Mouse (Mus musculus): ENCODE results near the gene Metrn. TPM values are rescaled to one million over a fixed set of nuclear protein-coding genes. Genes with fewer than 3 reads are reported as not detected.
A peak's percentile ranks its signal among the peaks of the same experiment; 100 is the strongest.

The Metrn gene
- polyA plus RNA-seq, 1 experiment from 2014 or later = 20.3 TPM

DNA sequence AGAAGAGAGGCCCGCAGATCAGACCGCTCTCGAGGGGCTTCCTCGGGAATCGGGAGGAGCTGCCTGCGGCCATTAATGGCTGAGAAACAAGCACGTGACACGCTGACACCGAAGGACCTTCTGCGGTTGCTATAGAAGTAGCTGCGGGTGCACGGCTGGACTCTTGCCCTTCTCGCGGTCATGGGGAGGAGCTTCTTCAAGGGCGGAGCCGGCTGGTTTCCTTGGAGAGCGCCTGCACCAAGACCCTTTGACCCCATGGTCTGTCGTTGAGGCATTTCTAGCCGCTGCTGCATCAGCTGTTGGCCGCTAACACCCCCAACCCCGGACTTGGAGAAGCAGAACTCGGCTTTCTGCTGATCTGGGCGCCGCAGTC is 36.3 kb upstream of the Metrn start, which contains the start of gene Stub1:
TSS of gene Stub1 (minus strand) at position 114 of the 373 bp plus-strand sequence.
- Histone ChIP-seq H3K27me3 (ENCODE audit: control insufficient read depth, insufficient read depth, low read length) (no peaks in the 10 kb centered on the region), H3K9ac (ENCODE audit: low read length) (peak within 1 kb of the TSS; percentile 87), H3K36me3 (ENCODE audit: control insufficient read depth, insufficient read depth, low read length) (peaks cover 9% of the 10 kb centered on the region; the same call in 1 of the 2 replicates), H3K4me2 (ENCODE audit: low read depth, low read length, severe bottlenecking) (peak within 1 kb of the TSS; percentile 95), H3K4me1 (replicated peaks; ENCODE audit: control insufficient read depth, insufficient read depth, low read length) (peaks cover 47% of the 10 kb centered on the region), H3K9me3 (ENCODE audit: control insufficient read depth, low read length) (no peaks in the 10 kb centered on the region), H3K27ac (ENCODE audit: low read depth, low read length) (peak within 1 kb of the TSS; percentile 96), H3K4me3 (ENCODE audit: low read depth, low read length) (peak within 1 kb of the TSS; percentile 83)
- 1% methylated on average over 24 of the region's 24 CpGs for WGBS
- ATAC-seq (replicated peaks; ENCODE audit: low FRiP score) (peak; percentile 59), DNase-seq (ENCODE audit: low spot score) (no peak)

DNA sequence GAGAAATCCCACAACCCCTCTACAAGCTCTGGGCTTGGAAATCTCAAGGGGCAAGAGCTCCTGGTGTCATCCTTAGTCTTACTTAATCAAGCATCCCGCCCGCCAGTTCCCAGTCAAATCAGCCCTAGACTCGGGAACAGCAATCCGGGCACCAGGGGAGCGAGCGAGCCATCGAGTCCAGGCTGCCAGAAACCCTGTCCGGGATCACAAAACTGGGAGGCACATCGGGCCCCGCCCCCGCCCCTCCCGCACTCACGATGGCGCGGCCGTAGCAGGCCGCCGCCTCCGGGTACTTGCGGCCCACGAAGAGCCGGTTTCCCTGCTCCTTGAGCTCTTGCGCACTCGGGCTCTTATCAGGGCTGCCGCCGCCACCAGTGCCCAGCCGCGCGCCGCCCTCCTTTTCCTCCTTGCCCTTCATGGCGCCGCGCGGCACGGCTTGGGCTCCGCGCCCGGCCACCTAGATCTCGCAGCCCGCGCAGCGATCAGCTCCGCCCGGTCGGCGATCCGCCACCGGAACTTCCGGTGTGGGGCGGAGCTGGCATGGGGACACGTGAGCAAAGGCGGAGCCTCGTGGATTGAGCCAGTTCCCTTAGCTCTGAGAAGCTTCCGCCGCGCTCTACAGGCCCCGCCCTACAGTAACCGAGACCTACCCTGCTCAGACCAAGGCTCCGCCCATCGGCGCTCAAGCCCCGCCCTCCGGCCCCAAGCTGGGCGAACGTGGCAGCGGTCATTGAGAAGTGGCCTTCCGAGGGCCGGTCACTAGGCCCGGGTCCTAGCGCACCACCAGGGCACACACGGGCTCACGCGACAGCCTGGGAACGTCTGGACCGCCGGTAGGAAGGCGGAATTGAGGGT is 35.7 kb upstream of the Metrn start:
- Histone ChIP-seq H3K4me3 (ENCODE audit: low read depth, low read length) (peak overlapping the region; percentile 83), H3K9ac (ENCODE audit: low read length) (peak overlapping the region; percentile 87), H3K9me3 (ENCODE audit: control insufficient read depth, low read length) (no peaks in the 10 kb centered on the region), H3K4me1 (replicated peaks; ENCODE audit: control insufficient read depth, insufficient read depth, low read length) (peaks cover 49% of the 10 kb centered on the region), H3K27me3 (ENCODE audit: control insufficient read depth, insufficient read depth, low read length) (no peaks in the 10 kb centered on the region), H3K27ac (ENCODE audit: low read depth, low read length) (peak overlapping the region; percentile 96), H3K4me2 (ENCODE audit: low read depth, low read length, severe bottlenecking) (peak overlapping the region; percentile 95), H3K36me3 (ENCODE audit: control insufficient read depth, insufficient read depth, low read length) (peaks cover 9% of the 10 kb centered on the region; the same call in 1 of the 2 replicates)
- DNase-seq (ENCODE audit: low spot score) (peak; percentile 99), ATAC-seq (replicated peaks; ENCODE audit: low FRiP score) (peak; percentile 89)
- WGBS = under 1% methylated on average over 71 of the region's 77 CpGs

DNA sequence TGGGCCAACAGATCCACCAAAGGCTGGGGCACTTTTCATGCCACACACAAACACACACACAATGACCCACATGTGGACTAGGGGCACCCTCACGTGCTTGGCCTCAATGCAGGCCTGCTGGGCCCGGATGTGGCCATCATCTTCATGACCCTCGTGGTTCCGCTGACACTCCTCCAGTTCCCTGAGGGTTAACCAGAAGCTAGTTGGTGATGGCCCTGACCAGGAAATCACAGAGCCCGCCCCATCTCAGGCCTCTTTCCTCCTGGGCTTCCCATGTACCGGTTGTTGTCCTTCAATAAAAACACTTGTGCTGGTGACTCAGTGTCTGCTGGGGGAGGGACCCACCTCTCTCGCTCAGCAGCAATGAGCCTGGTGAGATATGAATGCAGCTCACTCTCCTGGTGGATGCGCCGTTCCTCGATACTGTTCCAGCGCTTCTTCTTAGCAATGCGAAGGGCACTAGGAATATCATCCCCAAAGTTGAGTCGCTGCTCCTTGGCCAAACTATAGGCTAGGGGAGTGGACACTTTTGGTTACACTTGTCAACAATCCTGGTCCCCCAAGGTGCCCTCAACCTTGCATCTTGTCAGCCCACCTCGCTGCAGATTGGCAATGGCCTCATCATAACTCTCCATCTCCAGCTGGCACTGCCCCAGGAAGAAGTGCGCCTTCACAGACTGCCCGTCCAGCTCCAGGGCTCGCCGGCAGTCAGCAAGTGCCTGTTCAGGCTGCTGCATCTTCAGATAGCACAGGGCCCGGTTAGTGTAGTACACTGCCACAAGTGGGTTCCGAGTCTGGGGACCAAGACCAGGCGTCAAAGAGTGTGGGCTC is 34.7 kb upstream of the Metrn start:
- peaks cover 41% of the 10 kb centered on the region for H3K4me1 ChIP-seq (replicated peaks; ENCODE audit: control insufficient read depth, insufficient read depth, low read length)
- no peaks in the 10 kb centered on the region for H3K9me3 ChIP-seq (ENCODE audit: control insufficient read depth, low read length)
- DNase-seq (ENCODE audit: low spot score) (peak; percentile 57), ATAC-seq (replicated peaks; ENCODE audit: low FRiP score) (no peak)
- no peak overlapping the region for H3K27ac ChIP-seq (ENCODE audit: low read depth, low read length)
- H3K4me3 ChIP-seq (ENCODE audit: low read depth, low read length) = peak overlapping the region; percentile 83
- WGBS = 70% methylated on average over 21 of the region's 21 CpGs
- H3K36me3 ChIP-seq (ENCODE audit: control insufficient read depth, insufficient read depth, low read length) = peaks cover 9% of the 10 kb centered on the region; the same call in 1 of the 2 replicates
- H3K4me2 ChIP-seq (ENCODE audit: low read depth, low read length, severe bottlenecking) = peak overlapping the region; percentile 76
- H3K9ac ChIP-seq (ENCODE audit: low read length) = peak overlapping the region; percentile 87
- no peaks in the 10 kb centered on the region for H3K27me3 ChIP-seq (ENCODE audit: control insufficient read depth, insufficient read depth, low read length)

DNA sequence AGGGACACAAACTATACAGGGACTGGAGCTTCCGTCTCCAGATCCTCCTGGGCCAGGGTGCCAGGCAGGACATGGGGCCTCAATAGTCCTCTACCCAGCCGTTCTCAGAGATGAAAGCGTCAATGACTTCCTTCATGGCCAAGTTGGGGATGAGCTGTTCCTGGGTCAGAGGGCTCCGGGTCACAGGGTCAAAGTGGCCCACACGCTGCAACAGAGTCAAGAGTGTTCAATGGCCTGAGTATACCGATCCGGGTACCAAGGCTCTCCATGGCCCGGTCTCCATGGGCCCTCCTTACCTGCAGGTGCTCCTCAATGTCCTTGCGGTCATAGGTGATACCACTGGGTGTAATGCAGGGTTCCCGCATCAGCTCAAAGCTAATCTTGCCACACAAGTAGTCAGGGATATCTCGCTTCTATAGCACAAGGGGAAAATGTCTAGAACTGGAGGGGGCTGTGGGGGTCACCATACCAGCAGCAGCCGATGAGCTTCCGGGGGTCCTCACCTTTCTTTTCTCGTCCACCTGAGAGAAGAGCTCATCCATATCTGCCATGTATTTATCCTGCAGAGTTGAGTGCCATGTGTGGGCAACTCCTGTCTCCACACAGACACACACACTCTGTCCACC is 34.0 kb upstream of the Metrn start:
- Histone ChIP-seq H3K4me1 (replicated peaks; ENCODE audit: control insufficient read depth, insufficient read depth, low read length) (peaks cover 37% of the 10 kb centered on the region), H3K4me3 (ENCODE audit: low read depth, low read length) (peak overlapping the region; percentile 83), H3K4me2 (ENCODE audit: low read depth, low read length, severe bottlenecking) (no peak overlapping the region), H3K9ac (ENCODE audit: low read length) (no peak overlapping the region), H3K36me3 (ENCODE audit: control insufficient read depth, insufficient read depth, low read length) (peaks cover 9% of the 10 kb centered on the region; the same call in 1 of the 2 replicates), H3K9me3 (ENCODE audit: control insufficient read depth, low read length) (no peaks in the 10 kb centered on the region), H3K27ac (ENCODE audit: low read depth, low read length) (no peak overlapping the region), H3K27me3 (ENCODE audit: control insufficient read depth, insufficient read depth, low read length) (no peaks in the 10 kb centered on the region)
- 89% methylated on average over 14 of the region's 14 CpGs for WGBS
- no peak for ATAC-seq (replicated peaks; ENCODE audit: low FRiP score)
- peak; percentile 55 for DNase-seq (ENCODE audit: low spot score)

DNA sequence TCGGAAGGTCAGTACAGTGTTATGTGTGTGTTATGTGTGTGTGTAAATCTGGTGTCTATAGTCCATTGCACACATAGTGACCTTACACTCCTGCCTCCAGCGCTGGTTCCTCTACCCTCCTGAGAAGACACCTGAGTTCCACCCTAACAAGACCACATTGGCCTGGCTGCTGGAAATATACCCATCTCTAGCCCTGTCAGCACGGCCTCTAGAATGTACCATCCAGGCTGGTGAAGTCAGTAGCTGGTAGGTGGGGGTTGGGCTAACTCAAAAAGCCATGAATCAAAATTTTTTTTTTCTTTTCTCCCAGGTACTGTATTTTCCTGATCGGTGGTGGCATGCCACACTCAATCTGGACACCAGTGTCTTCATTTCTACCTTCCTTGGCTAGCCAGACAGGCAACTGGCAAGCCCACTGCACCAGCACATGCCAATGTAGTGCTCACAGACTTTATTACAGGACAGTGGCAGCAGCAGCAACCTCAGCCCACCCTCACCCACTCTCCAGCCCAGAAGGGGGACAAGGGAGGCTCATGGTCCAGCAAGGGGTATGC is 33.3 kb upstream of the Metrn start:
- H3K36me3 ChIP-seq (ENCODE audit: control insufficient read depth, insufficient read depth, low read length) = peaks cover 9% of the 10 kb centered on the region; the same call in 1 of the 2 replicates
- no peaks in the 10 kb centered on the region for H3K9me3 ChIP-seq (ENCODE audit: control insufficient read depth, low read length)
- H3K27me3 ChIP-seq (ENCODE audit: control insufficient read depth, insufficient read depth, low read length) = no peaks in the 10 kb centered on the region
- peak overlapping the region; percentile 52 for H3K4me3 ChIP-seq (ENCODE audit: low read depth, low read length)
- peak overlapping the region; percentile 86 for H3K4me2 ChIP-seq (ENCODE audit: low read depth, low read length, severe bottlenecking)
- no peak for ATAC-seq (replicated peaks; ENCODE audit: low FRiP score)
- no peak overlapping the region for H3K27ac ChIP-seq (ENCODE audit: low read depth, low read length)
- no peak overlapping the region; the same call in 1 of the 2 replicates for H3K9ac ChIP-seq (ENCODE audit: low read length)
- DNase-seq (ENCODE audit: low spot score) = no peak
- WGBS = 84% methylated on average over 4 of the region's 4 CpGs
- peaks cover 37% of the 10 kb centered on the region for H3K4me1 ChIP-seq (replicated peaks; ENCODE audit: control insufficient read depth, insufficient read depth, low read length)

DNA sequence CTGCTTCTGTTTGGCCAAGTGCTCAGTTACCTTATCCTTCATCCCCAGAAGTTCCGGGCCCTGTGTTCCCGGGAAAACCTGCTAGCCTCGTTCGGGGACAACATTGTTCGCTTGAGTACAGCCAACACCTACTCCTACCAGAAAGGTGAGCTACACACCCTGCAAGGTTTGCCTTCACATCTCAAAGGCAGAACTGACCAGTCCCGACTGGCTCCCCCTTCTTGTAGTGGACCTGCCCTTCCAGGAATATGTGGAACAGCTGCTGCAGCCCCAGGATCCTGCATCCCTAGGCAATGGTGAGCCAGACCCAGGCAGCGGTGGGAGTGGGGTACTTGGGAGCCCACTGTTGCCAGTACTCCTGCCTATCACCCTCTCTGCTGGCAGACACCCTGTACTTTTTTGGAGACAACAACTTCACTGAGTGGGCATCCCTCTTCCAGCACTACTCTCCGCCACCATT is 32.7 kb upstream of the Metrn start:
- Histone ChIP-seq H3K36me3 (ENCODE audit: control insufficient read depth, insufficient read depth, low read length) (peaks cover 9% of the 10 kb centered on the region; the same call in 1 of the 2 replicates), H3K27ac (ENCODE audit: low read depth, low read length) (peak overlapping the region; percentile 75), H3K4me3 (ENCODE audit: low read depth, low read length) (peak overlapping the region; percentile 52), H3K4me2 (ENCODE audit: low read depth, low read length, severe bottlenecking) (peak overlapping the region; percentile 86), H3K9me3 (ENCODE audit: control insufficient read depth, low read length) (no peaks in the 10 kb centered on the region), H3K9ac (ENCODE audit: low read length) (peak overlapping the region; percentile 79), H3K4me1 (replicated peaks; ENCODE audit: control insufficient read depth, insufficient read depth, low read length) (peaks cover 34% of the 10 kb centered on the region), H3K27me3 (ENCODE audit: control insufficient read depth, insufficient read depth, low read length) (no peaks in the 10 kb centered on the region)
- 47% methylated on average over 8 of the region's 8 CpGs for WGBS
- ATAC-seq (replicated peaks; ENCODE audit: low FRiP score) (no peak), DNase-seq (ENCODE audit: low spot score) (peak; percentile 58)

DNA sequence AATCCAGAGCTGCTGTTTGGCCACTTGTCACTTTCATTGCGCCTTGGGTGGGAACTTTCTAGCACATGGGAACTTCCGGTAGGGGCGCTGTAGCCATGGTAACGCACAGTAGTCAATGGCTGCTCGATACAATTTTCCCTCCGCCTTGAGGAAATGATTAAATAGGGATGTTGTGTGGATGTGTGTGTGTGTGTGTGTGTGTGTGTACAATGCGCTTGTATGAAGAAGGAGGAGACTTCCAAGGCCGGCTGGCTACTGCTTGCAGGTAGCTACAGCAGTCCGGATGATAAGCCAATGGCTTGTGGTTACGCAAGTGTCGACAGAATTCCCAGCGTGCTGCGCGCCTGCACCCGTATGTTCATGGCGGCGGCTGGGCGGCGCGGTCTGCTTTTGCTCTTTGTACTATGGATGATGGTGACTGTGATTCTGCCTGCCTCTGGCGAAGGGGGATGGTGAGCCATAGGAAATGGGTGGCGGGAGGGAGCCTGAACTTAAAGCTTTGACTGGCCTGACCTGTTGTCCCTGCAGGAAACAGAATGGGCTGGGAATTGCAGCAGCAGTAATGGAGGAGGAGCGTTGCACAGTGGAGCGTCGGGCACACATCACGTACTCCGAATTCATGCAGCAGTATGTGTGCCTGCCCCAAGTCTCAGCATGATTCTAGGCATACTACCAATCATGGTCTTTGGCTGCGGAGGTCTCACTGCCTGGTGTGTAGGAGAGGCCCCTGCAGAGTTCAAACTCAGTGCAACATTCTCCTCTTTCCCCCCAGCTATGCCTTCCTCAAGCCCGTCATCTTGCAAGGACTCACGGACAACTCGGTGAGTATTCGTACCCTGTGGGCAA is 32.0 kb upstream of the Metrn start, which contains the start of gene Jmjd8:
TSS of gene Jmjd8 (plus strand) at position 156 of the 846 bp plus-strand sequence.
- no peaks in the 10 kb centered on the region for H3K27me3 ChIP-seq (ENCODE audit: control insufficient read depth, insufficient read depth, low read length)
- H3K9ac ChIP-seq (ENCODE audit: low read length) = peak within 1 kb of the TSS; percentile 79
- peak; percentile 48 for ATAC-seq (replicated peaks; ENCODE audit: low FRiP score)
- WGBS = under 1% methylated on average over 32 of the region's 32 CpGs
- peaks cover 9% of the 10 kb centered on the region; the same call in 1 of the 2 replicates for H3K36me3 ChIP-seq (ENCODE audit: control insufficient read depth, insufficient read depth, low read length)
- peak; percentile 85 for DNase-seq (ENCODE audit: low spot score)
- peak within 1 kb of the TSS; percentile 52 for H3K4me3 ChIP-seq (ENCODE audit: low read depth, low read length)
- H3K9me3 ChIP-seq (ENCODE audit: control insufficient read depth, low read length) = no peaks in the 10 kb centered on the region
- peak within 1 kb of the TSS; percentile 75 for H3K27ac ChIP-seq (ENCODE audit: low read depth, low read length)
- H3K4me1 ChIP-seq (replicated peaks; ENCODE audit: control insufficient read depth, insufficient read depth, low read length) = peaks cover 33% of the 10 kb centered on the region
- peak within 1 kb of the TSS; percentile 86 for H3K4me2 ChIP-seq (ENCODE audit: low read depth, low read length, severe bottlenecking)
